Mouse (Mus musculus) CH12.LX (cell line): ENCODE data around the gene Zfp280d. TPM values are rescaled to one million over a fixed set of nuclear protein-coding genes. Genes with fewer than 3 reads are reported as not detected.
A peak's percentile ranks its signal among the peaks of the same experiment; 100 is the strongest.
"Not testable (repeated sequence)": the region's sequence is repeated elsewhere in the genome, so short reads cannot be mapped to it uniquely, and the experiment has no call there.

Experiments
- DNase-seq: peaks from one replicate; pipeline ENCODE4 v3.0.0-alpha.2; 2013; ENCODE audit errors: extremely low read depth
- H3K27ac ChIP-seq: 2 replicates; pipeline ENCODE4 v1.5.1; 2012; ENCODE audit warnings: low read depth, mild to moderate bottlenecking, control low read depth, moderate library complexity; ENCODE audit not compliant: insufficient read depth
- H3K27me3 ChIP-seq: replicated peaks from 2 replicates; pipeline ENCODE3; 2012; ENCODE audit warnings: inconsistent platforms
- H3K36me3 ChIP-seq, 2 experiments: replicated peaks in 1 of 2; 2 replicates each; pipeline versions ENCODE3 to v1.6.1; 2012; ENCODE audit warnings: inconsistent platforms in 1 of 2, low read length in 1 of 2, mild to moderate bottlenecking in 1 of 2, mixed read lengths in 1 of 2, moderate library complexity in 1 of 2; ENCODE audit not compliant: control insufficient read depth in 1 of 2, insufficient read depth in 1 of 2
- H3K4me1 ChIP-seq, 2 experiments: 2 replicates each; pipeline ENCODE4 v1.6.1; 2012; ENCODE audit warnings: inconsistent platforms in 1 of 2, moderate library complexity in 1 of 2; ENCODE audit not compliant: insufficient read depth in 2 of 2, control insufficient read depth in 1 of 2
- H3K4me2 ChIP-seq: 2 replicates; pipeline ENCODE4 v1.6.1; 2012; ENCODE audit warnings: low read depth, mild to moderate bottlenecking, control low read depth; ENCODE audit not compliant: poor library complexity, insufficient read depth, severe bottlenecking
- H3K4me3 ChIP-seq, 3 experiments: fragments of 150-350 bp in 1 of 3; sonication (generic) in 1 of 3; replicated peaks in 1 of 3; 2 replicates each; pipeline versions ENCODE3 to v1.5.1; 2011 to 2012; ENCODE audit warnings: low read depth in 2 of 3, low read length in 2 of 3, mild to moderate bottlenecking in 2 of 3, moderate library complexity in 2 of 3, control low read depth in 1 of 3, improper control_type of control experiment in 1 of 3, inconsistent platforms in 1 of 3, mixed read lengths in 1 of 3; ENCODE audit not compliant: poor library complexity in 1 of 3
- H3K79me2 ChIP-seq: replicated peaks from 2 replicates; pipeline ENCODE4 v1.6.1; 2012; ENCODE audit warnings: mild to moderate bottlenecking, moderate library complexity; ENCODE audit not compliant: control insufficient read depth, poor library complexity, insufficient read depth, severe bottlenecking; ENCODE audit errors: extremely low read depth
- H3K9ac ChIP-seq: 2 replicates; pipeline ENCODE4 v1.6.1; 2012; ENCODE audit warnings: low read depth, mild to moderate bottlenecking, control low read depth, moderate library complexity; ENCODE audit not compliant: insufficient read depth
- H3K9me3 ChIP-seq: replicated peaks from 2 replicates; pipeline ENCODE3; 2012; ENCODE audit warnings: low read length, inconsistent platforms, mixed read lengths
- BHLHE40 ChIP-seq: IDR thresholded peaks from 2 replicates; pipeline ENCODE4 v1.6.1; 2011; ENCODE audit warnings: mild to moderate bottlenecking, low read depth, low read length, improper control_type of control experiment
- CTCF ChIP-seq, 2 experiments: IDR thresholded peaks in 1 of 2; conservative IDR thresholded peaks in 1 of 2; 2 replicates each; pipeline ENCODE4 v1.5.1; 2011 to 2012; ENCODE audit warnings: low read depth in 2 of 2, low read length in 2 of 2, improper control_type of control experiment in 1 of 2, inconsistent platforms in 1 of 2, mild to moderate bottlenecking in 1 of 2, moderate library complexity in 1 of 2
- E2F4 ChIP-seq: IDR thresholded peaks from 2 replicates; pipeline ENCODE4 v1.6.1; 2011; ENCODE audit warnings: low read depth, low read length, improper control_type of control experiment; ENCODE audit not compliant: insufficient replicate concordance
- MEF2A ChIP-seq: IDR thresholded peaks from 2 replicates; pipeline ENCODE4 v1.6.1; 2014; ENCODE audit warnings: low read depth, mild to moderate bottlenecking, inconsistent platforms, low read length, improper control_type of control experiment, borderline replicate concordance
- TBP ChIP-seq: conservative IDR thresholded peaks from 2 replicates; pipeline ENCODE4 v1.6.1; 2011; ENCODE audit warnings: low read depth, low read length, improper control_type of control experiment
- UBTF ChIP-seq: IDR thresholded peaks from 2 replicates; pipeline ENCODE4 v1.6.1; 2012; ENCODE audit warnings: low read depth, mild to moderate bottlenecking, inconsistent platforms, low read length, improper control_type of control experiment, moderate library complexity
- ZNF384 ChIP-seq: IDR thresholded peaks from 2 replicates; pipeline ENCODE4 v1.6.1; 2012; ENCODE audit warnings: low read depth, low read length, improper control_type of control experiment, inconsistent platforms
- dilution Hi-C: fragments of 300-500 bp; cut with MboI; formaldehyde crosslinking; loops from 2 replicates; pipeline ENCODE4 v1.14.3; 2020; ENCODE audit warnings: low sequenced_read_pairs; ENCODE audit not compliant: extremely low pct_unique_long_range_greater_than_20kb, extremely low pct_ligation_motif_present
- in situ Hi-C: fragments of 300-500 bp; cut with MboI; formaldehyde crosslinking; loops from 3 replicates; pipeline ENCODE4 v1.14.3; 2019; ENCODE audit warnings: low sequenced_read_pairs, low pct_ligation_motif_present, low pct_unique_long_range_greater_than_20kb, mixed read lengths
- polyA plus RNA-seq: library from polyadenylated mRNA; unstranded; fragments of >175 nt; gene quantifications from 2 replicates; pipeline ENCODE4 v1.2.1, GENCODE M21; 2012; ENCODE audit warnings: low read depth; ENCODE audit not compliant: insufficient read length
- total RNA-seq, 2 experiments: library from RNA; depleted of rRNA; stranded (reverse); fragments of 300-350 nt in 1 of 2; fragments of >200 nt in 1 of 2; gene quantifications; 2 replicates each; pipeline ENCODE4 v1.2.3; 2012 to 2014

Zfp280d gene
- total and polyA plus RNA-seq, 3 experiments, result 22.3 to 35.8 (median 26.0) TPM

DNA sequence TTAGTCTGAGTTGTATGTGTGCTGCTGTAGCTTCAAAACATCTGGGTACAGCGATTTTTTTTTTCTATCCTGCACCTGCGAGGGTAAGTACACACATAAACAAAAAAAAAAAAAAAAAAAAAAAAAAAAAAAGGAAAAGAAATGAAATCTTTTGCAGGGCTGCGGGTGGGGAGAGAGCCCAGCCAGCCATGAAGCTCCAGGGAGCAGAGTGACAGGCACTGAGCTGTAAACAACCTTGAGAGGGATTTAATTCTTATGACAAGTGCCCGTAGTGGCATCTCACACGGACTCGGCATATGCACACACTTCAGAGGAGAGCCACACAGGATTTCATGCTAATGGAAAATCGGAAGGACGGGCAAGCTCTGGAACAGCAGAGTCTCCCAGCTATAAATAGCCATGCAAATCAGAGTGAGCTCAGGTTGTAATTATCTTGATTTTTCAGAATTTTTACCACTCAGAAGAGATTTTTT, 119.2 kb downstream of the Zfp280d start:
- H3K79me2 ChIP-seq, result no peaks in the 10 kb centered on the region
- in situ Hi-C loops, result no loop called here
- H3K9ac ChIP-seq, result no peak overlapping the region
- peak overlapping the region; percentile 21; the same call in 1 of the 2 replicates for H3K4me2 ChIP-seq
- dilution Hi-C loops, result no loop called here
- no peak overlapping the region for H3K4me3 ChIP-seq
- H3K27ac ChIP-seq, result no peak overlapping the region
- H3K36me3 ChIP-seq, result no peaks in the 10 kb centered on the region
- no peak for DNase-seq
- H3K27me3 ChIP-seq, result no peaks in the 10 kb centered on the region
- H3K4me1 ChIP-seq, result peaks cover 3 to 8% of the 10 kb centered on the region in 2 experiments; a peak in 2 of 4 replicates
- TF ChIP-seq UBTF, result no peak
- TF ChIP-seq MEF2A, result no peak
- TF ChIP-seq ZNF384, result peak; percentile 73
- H3K9me3 ChIP-seq, result peaks cover 4% of the 10 kb centered on the region

DNA sequence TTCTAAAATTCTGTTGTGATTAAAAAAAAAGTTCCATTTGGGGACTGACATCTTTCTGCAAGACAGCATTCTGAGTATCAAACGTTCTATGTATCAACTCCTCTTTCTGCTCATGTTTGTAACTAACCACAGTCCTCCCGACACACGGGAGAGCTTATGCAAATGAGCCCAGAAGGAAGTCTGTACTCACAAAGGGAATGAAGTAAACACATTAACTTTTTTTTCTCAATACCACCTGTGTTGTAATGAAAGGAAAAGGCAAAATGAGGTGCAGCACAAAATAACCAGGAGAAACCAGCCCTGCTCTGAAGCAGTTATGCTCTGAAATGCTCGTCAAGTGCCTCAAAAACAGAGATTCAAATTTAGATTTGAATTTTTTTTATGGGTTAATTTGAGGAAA, 125.5 kb downstream of the Zfp280d start:
- DNase-seq, result peak; percentile 16
- in situ Hi-C loops, result loop anchor here (10.0 kb wide), 1 partner anchor 755 kb away; no protein-coding TSS in a partner anchor

DNA sequence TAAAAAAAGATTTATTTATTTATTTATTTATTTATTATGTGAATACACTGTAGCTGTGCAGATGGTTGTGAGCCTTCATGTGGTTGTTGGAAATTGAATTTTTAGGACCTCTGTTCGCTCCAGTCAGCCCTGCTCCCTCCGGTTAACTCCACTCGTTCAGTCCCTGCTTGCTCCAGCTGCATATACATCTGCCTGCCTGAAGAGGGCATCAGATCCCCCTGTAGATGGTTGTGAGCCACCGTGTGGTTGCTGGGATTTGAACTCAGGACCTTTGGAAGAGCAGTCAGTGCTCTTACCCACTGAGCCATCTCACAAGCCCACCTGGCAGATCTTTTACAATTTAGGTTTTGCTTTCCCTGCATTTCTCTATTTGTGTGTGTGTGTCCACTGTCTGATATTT, 127.1 kb downstream of the Zfp280d start:
- dilution Hi-C loops, result not testable (repeated sequence)

More for the DNA sequence above, 125.5 kb downstream of the Zfp280d start:
- Histone ChIP-seq H3K36me3 (no peaks in the 10 kb centered on the region), H3K79me2 (no peaks in the 10 kb centered on the region), H3K9ac (no peak overlapping the region), H3K4me3 (no peak overlapping the region), H3K27ac (no peak overlapping the region), H3K4me2 (peak overlapping the region; percentile 47), H3K9me3 (peaks cover 7% of the 10 kb centered on the region), H3K4me1 (peaks cover 3 to 15% of the 10 kb centered on the region in 2 experiments), H3K27me3 (no peaks in the 10 kb centered on the region)
- no peak for TF ChIP-seq TBP
- TF ChIP-seq ZNF384, result peak; percentile 65
- no peak for TF ChIP-seq E2F4
- peak; percentile 41; the same call in 1 of the 2 replicates for TF ChIP-seq BHLHE40
- dilution Hi-C loops, result no loop called here

More for the DNA sequence above, 127.1 kb downstream of the Zfp280d start:
- peaks cover 3 to 15% of the 10 kb centered on the region in 2 experiments for H3K4me1 ChIP-seq
- TF ChIP-seq CTCF (conservative IDR thresholded peaks at IDR 0.05 in 1 of 2, IDR thresholded peaks at IDR 0.05 in 1 of 2; ENCODE audit: low read depth in 2 of 2, low read length in 2 of 2), result peak in 1 of 2 experiments; percentile 33; a peak in 2 of 4 replicates
- not testable (repeated sequence) for H3K36me3 ChIP-seq, H3K4me2 ChIP-seq, H3K79me2 ChIP-seq, H3K4me3 ChIP-seq, H3K27ac ChIP-seq, H3K9me3 ChIP-seq, DNase-seq, H3K27me3 ChIP-seq, H3K9ac ChIP-seq
- in situ Hi-C loops, result loop anchor here (10.0 kb wide), 1 partner anchor 757 kb away; no protein-coding TSS in a partner anchor
